Mouse (Mus musculus) induced T-regulatory cell, adult 2 months (primary cell): ENCODE results near the gene Yjefn3.

Source experiments
- DNase-seq: peaks from one replicate; pipeline ENCODE4 v3.0.0-alpha.2; 2012; ENCODE audit warnings: low read depth

Gene Yjefn3

DNA sequence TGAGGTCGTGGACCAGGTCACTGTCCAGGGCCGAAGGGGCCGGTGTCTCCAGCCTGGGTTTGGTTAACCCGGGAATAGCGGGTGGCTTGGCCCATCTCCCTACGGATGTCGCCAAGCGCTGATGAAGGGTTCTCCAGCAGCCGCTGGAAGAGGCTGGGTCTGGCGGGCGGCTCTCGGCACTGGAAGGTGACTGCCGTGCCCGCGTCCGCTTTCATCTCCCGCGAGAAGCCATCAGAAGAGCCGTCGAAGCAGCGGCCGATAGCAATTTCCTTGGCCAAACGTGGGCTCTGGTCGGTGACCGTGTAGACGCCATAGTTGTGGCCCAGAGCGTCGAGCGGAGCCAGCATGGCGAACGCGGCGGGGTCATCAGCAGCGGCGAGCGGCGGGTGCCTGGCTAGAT, 21.7 kb downstream of the Yjefn3 start:
- no peak for DNase-seq

DNA sequence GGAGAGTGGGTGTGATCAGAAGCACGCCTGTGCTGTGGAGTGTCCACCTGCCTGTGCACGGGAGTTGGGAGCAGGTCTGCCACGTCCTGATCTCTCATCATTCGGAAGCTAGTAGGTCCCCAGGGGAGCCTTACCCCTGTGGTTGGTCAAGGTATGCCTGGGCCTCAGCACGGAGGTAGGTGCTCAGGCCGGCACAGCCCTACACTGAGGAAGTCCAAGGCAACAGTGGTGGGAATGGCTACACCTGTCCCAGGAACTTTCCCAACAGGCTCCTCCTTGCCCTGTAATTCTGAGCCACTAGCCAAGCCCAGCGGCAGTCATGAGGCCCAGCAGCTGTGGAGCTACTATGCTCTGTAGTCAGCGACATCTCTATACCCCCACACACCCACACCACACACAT, 22.8 kb downstream of the Yjefn3 start:
- no peak for DNase-seq

DNA sequence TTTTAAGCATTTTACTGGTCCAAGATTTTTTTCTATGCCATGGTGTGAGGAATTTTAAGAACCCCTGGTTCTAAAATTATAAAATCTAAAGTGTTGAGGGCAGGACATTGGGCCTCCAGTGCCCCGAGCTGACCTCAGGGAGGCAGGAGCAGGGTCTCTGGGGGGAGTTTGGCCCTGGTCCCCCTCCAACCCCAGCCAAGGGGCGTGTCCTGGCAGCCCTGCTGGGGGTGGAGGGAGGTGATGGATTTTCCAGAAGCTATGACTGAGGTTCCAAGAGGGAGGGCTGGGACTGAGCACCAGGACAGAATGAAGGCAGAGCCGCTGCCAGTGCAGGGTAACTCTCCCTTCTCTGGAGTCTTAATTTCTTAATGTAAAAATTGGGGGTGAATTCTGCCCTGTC, 24.5 kb downstream of the Yjefn3 start:
- DNase-seq = no peak

DNA sequence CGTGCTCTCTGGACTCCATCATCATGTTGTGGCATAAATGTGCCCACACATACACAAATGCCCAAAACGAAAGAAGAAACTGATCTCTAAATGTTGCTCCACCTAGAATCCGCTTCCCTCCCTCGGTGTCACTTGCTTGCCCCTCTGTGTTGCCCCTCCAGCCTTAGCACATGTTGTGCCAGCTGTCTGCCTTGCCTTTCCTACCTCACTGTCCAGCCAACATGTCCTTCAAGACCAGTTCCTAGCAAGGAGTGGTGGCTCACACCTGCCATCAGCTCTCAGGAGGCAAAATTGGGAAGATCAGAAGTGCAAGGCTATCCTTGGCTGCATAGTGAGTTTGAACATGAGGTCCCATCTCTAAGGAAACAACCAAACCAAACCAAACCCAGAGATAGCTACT, 25.1 kb downstream of the Yjefn3 start:
- DNase-seq = no peak

DNA sequence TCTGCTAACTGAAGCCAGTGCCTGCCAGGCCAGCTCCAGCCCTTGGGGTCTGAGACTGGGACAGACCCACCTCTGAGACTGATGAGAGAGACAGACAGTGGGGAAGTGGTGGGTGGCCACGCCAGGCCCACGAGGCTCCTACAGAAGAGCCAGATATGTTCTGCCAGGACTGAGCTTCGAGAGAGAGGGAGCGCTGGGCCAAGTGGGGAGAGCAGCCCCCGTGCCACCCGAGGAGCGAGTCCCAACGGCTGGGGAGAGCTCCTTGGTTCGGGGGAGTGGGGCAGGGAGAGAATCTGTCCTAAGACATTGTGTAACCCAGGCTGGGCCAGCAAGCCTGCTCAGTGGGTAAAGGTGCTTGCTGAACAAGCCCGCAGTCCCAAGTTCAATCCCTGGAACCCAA, 25.5 kb downstream of the Yjefn3 start:
- DNase-seq = no peak

DNA sequence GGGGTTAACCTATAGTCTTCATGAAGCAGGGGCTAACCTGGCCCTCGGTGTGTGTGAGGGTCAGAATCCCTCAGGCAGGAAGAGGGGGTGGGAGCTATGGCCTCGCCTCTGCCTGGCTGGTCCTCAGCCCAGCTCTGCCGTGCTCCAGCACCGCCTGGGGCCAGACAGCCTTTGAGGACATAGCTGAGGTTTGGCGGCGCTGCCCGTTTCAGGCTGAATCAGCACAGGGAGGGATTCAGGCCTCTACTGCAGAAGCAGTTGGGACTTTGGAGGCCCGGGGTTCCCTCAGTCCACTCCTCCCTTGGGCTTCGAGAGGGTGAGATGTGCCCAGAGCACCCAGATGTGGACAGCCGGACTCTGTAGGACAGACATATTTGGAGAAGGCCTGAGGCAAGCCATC, 26.4 kb downstream of the Yjefn3 start:
- DNase-seq = no peak

DNA sequence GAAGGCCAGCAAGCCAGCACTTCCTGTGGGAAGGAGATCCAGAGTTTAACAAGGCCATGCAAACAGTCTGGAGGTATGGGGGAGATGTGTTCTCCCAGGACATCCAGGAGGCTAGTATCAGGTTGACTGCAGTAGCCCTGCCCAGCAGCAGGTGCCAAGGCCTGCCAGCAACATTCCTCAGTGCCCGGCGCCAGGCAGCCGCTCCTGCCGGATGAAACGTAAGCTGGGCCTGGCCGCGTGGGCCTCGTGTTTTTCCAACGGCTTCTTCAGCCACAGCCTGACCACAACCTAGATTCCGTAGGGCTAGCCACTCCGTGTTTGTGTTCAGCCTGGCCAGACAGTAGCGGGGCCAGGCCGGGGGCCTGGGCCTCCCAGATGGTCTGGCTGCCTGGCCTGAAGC, 27.9 kb downstream of the Yjefn3 start:
- DNase-seq = no peak

DNA sequence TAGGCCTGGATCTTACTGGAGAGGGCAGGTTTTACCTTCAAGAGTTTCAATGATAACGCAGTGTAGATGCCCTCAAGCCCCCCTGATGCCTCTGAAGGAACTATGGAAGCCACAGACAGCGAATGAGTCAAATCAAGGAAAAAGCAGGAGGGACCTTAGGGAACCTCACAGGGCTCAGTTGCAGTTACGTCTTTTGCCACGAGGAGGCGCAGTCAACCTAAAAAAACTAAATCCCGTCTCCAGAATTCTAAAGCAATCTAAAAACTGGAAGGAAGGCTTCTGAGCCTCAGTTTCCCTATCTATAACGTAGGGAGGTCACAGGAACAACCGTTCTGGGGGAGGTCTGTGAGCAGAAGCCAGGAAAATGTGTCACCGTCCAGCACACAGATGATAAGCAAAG, 28.4 kb downstream of the Yjefn3 start:
- DNase-seq = peak; percentile 80

DNA sequence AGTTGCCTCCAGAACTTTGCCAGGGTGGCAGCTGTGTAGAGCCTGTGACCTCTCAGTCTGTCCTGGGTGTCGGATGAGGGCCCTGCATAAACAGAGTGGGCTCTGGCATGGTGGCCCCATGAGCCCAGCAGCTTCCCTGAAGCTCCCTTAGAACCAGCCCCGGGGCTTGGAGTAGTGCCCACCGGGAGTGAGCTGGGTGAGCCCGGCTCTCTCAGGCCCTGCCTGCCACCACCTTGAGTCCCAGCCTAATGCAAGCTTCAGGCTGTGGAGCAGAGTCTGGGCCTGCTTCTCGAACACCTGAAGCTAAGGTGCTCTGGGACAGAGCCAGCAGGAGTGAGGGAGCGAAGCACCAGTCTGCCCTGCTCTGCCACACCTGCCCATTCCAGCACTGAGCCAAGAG, 31.6 kb downstream of the Yjefn3 start:
- DNase-seq = no peak

DNA sequence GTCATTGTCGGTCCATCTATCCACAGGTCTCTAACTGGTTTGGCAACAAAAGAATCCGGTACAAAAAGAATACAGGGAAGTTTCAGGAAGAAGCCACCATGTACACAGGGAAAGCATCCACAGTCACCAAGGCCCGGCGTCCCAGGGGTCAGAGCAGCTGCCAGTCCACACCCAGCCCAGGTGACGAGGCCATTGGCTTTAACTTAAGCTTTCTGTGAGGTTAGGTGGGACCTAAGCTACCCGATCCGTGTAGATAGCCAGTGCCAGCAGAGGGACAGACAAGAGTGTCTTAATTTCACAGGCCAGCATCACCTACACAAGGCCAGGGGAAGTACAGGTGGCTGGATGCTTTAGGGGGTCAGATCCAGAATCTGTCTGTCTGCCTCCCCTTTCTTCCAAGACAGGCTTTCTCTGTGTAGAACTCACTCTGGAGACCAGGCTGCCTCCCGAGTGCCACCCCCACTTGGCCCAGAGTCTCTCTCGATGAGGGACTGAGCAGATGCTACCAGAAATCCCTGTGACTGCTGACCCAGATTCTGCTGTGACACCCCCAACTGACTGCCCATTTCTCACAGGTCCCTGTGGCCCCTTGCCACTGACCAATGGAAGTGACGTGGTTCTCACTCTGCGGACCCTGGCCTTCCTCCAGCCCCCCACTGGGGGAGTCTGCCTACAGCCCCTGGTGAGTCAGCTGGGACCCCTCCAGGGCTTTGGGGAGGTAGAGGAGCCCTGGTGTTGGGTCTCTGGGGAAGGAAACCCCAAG, 32.3 kb downstream of the Yjefn3 start:
- no peak for DNase-seq

DNA sequence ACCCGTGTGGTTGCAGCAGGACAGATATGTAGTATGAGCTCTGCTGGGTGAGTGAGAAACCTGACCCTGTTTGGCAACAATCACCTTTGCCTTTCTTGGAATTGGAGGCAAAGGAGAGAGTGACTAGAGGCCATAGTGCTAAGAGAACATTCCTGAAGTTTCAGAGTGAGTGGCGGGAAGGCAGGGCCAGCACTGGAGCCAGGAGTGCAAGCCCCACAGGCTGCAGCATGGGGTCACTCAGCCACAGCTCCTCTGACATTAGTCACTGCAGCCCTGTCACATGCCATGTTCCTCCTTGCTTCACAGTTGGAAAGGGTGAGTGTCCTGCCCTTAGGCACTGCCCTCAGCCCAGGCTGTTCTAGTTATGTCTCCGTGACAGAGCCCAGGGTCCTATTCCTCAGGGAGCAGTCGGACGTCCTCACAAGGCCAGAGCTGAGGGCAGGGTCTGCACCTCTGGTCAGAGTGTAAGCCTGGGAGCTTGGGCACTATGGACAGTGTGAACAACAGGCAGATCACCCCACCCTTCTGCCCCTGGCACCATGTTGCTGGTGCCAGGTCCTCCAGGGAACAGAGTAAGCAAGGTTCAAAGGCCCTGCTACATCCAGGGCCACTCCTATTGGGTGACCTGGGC, 34.7 kb downstream of the Yjefn3 start:
- DNase-seq = no peak

DNA sequence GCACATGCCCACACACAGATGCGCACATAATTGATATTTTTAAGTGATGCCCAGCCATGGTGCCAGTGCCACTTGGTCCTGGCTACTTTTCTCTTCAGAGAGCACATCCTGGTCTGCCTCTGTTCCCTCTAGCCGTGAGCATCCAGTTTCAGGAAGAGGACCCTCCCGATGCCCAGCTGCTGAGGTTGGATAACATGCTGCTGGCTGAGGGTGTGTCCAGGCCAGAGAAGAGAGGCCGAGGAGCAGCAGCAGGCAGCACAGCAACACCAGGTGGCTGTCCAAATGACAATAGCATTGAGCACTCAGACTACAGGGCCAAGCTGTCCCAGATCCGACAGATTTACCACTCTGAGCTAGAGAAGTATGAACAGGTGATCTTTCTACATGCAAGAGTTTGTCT, 38.3 kb downstream of the Yjefn3 start:
- DNase-seq = no peak

DNA sequence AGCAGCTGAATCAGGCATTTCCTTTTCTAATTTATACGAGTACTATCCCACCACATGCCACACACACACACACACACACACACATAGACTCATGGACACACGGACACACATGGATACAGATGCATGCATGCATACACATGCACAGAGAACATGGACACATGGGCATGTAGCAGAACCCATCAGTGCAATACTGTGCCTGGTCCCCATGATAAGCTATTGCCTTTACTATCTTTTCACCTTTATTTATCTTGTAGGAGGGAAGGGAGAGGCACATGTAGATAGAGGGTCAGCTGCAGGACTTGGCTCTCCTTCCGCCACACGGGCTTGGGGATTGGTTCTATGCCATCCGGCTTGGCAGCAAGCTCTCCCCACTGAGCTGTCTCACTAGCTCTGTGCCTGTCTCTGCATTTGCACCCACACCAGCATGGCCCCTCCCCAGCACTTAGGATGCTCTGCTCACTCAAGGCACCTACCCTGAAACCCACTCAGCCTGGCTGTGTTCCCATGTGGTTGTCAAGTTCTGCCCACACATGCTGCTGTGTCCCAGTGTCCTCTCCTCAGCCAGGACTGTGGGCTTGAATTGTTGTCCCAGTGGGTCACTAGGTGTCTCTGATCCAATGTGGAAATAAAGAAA, 39.0 kb downstream of the Yjefn3 start:
- no peak for DNase-seq

DNA sequence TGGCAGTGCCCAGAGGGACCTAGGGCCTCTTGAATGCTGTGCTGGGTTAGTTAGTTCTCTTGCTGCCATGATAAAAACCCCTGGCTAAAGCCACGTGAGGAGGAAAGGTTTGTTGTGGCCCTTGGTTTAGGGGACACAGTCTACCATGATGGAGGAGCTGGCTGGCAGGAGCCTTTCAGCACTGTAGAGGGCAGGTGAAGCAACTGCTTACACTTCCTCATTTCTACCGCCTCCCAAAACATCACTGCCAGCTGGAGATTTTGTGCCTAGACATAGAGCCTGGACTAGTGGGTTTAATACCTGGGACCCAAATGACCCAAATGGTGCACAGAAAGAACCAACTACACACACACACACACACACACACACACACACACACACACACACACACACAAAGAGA, 41.3 kb downstream of the Yjefn3 start:
- DNase-seq = no peak

DNA sequence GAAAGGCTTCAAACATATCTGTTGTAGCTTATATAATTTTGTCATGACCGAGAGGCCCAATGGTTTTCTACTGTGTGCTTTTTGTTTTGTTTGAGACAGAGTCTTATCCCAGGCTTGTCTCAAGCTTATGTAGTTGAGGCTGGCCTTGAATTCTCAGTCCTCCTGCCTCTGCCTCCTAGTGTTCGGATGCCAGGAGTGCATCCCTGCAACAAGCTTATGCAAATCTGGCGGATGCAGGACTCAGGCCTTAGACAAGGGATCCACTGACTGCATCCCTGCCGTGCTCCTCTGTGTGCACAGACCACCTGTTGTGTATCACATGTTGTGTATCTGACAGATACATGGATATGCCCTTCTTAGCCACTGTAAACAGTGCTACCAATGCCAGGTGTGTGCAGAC, 41.7 kb downstream of the Yjefn3 start:
- peak; percentile 36 for DNase-seq

DNA sequence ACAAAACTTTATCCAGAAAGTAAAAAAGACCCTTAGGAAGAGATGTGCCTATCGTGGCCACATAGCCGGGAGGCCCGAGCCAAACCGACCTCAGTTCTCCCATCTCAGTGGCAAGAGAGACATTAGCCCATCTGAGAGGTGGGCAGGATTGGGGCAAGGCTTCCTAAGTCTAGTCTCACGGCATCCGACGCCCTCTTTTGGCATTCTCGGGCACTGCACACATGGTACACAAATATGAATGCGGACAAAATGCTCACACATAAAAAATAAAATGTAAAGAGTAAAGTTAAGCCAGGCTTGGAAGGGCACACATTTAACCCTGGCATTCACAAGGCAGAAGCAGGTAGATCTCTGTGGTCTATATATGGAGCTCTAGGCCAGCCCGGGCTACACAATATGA, 48.6 kb downstream of the Yjefn3 start:
- DNase-seq = no peak

DNA sequence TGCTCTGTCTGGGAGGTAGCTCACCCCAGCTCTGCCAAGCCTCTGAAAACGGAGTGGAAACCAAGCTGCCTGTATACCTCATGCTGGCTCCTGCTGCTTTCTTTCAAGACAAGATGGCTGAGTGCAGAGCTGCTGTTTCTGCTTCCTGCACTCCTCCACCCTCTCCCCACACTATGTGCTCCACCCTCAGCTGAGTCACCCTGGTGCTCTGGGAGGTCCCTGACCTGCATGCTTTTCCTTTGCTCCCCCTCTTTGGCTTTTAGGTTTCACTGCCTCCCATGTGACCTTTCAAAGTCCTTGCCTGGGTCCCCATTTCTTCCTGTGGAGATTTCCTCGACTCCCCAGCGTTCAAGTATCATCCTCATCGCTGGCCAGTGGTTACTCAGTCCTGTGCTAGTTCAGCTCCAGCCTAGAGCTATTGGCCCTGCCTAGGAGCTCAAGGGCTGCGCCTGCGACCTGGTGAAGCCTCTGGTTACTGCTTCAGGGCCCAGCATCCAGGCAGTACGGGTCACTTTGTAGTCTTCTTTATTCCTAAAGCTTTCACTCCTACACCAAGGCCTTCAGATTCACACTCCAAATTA, 51.5 kb downstream of the Yjefn3 start:
- no peak for DNase-seq

DNA sequence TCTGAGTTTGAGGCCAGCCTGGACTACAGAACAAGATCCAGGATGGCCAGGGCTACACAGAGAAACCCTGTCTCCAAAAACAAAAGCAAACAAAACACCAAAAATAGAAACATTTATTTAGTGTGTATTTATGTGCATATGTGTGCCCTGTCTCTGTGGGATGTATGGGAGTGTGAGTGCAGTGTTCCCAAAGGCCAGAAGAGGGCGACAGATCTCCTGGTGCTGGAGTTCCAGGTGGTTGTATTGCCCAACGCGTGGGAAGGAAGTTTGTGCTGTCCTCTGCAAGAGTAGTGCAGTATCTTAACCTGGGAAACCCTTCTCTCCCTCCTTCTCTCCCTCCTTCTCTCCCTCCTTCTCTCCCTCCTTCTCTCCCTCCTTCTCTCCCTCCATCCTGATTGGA, 52.6 kb downstream of the Yjefn3 start:
- peak; percentile 53 for DNase-seq

DNA sequence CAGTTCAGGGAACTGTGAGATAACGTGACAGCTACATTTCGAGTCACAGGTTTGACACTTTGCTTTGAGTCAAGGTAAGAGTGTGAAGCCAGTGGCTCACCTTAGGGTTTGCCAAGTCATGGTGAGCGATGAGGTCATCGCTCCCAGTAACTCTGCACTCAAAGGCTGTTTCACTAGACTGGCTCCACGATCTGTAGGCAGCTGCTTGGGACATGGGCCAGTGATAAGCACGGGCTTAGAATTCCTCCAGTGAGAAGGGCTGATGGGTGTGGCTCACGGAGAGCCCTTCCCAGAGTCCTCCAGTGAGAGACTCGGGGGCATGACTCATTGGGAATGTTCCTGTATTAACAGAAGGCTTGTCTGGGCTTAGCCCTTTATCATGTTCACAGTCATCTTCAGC, 53.6 kb downstream of the Yjefn3 start:
- no peak for DNase-seq

DNA sequence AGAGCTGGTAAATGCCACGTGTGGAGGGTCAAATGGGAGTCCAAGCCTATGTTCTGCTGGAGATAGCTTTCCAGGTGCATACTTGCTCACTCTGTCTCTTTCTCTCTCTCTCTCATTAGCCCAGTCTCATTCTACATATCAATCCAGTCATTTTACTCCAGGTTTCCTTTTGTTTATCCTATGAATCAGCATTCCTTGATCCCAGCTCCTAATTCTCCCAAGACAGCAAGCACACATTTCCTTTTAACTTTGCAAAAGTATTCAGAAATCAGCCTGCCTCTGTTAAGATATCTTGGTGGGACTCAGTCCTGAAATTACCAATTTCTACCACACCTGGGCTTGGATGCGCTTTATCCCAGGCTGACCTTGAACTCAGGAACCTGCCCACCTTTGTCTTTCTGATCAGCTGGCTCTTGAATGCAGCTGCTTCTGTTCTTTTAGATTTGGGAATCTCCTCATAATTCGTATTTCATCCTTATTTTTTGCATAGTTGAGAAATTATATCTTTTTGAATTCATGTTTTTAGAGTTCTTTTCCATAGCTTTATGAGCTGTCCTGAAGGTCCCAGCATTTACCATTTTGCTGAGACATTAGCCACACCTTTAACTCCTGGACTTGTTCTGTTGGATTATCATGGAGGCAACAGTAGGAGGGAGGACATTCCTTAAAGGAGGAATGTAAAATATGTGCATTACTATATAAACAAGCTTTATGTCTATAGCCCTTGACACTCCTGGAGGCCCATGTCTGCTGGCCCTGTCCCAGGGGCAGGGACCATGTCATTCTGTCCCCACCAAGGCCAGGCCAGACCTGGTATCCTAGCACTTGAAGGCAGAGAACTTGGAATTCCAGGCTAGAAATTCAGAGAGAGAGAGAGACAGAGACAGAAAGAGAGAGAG, 55.1 kb downstream of the Yjefn3 start:
- no peak for DNase-seq
